Mouse (Mus musculus): ENCODE measurements around the gene Cdca5. TPM values are rescaled to one million over a fixed set of nuclear protein-coding genes. Genes with fewer than 3 reads are reported as not detected.
"Not testable (repeated sequence)": the region's sequence is repeated elsewhere in the genome, so short reads cannot be mapped to it uniquely, and the experiment has no call there.

The Cdca5 gene
- total RNA-seq (2015; ENCODE audit: low replicate concordance) (10.2 and 21.3 TPM in 2 replicates), total RNA-seq (2017; ENCODE audit: low replicate concordance) (8.1 and 11.6 TPM in 2 replicates)

DNA sequence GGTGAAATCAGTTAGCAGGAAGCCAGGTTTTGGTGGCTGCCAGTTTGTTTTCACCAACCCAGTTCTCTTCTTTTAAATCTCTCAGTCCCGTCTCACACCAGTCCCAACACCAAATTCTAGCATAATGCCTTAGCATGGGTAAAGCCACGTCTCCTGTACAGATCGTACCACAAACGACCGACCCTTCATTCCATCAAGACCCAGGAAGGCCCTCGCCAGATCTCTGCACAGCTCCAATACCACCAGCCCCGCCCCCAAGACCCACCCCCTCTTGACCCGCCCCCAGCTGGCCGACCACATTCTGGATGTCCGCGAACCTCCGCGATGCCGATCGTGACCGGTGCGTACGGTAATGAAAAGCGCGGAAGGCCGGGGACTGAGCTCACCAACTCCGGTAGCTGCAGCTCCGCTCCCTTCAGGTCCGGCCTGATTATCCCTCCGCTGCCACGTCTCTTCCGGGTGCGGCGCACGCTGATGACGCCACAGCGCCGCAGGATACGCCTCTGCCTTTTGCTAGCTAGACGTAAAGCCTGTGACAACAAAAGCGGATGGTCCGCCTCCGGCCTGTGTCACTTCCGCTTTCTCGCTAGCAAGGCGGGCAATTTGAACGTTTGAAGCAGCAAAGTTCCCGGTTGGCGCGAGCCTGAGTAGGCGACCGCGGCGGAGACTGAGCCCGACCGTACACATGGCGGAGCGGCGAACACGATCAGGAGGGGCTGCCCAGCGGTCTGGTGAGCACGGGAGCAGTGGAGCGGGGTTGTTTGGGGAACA is at the start of gene Cdca5, which contains the start of gene Zfpl1:
Gene Cdca5 (plus strand): TSS at position 506 of the 771 bp plus-strand sequence.
Gene Zfpl1 (minus strand): TSS at position 479 of the 771 bp plus-strand sequence.
- peak; percentile 88 for ATAC-seq (replicated peaks; ENCODE audit: low FRiP score, poor library complexity, severe bottlenecking)

DNA sequence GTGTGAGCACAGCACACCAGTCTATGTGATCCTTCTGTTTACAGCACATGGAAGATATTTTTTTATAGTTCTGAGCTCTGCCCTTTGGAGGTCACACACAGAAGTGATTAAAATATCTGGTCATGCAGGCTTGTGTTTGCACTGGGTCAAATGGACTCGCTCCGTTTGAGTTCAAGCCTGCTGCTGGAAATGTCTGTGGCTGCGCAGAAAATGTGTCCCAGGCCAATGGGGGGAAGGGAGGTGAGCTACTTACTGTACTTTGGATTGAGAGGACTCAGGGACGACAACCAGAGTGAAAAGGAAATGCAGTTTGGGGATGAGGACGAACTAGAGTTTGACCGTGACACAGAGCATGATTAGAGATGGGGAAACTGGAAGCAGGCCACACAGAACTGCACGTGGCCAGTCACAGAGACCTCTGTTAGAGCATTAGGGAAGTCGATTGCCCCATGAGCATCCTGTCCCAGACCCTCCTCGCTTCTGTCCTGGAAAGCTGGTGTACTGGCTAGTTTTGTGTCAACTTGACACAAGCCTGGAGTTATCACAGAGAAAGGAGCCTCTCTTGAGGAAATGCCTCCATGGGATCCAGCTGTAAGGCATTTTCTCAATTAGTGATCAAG is 48.7 kb upstream of the Cdca5 start:
- ATAC-seq (replicated peaks; ENCODE audit: low FRiP score, poor library complexity, severe bottlenecking) = no peak

DNA sequence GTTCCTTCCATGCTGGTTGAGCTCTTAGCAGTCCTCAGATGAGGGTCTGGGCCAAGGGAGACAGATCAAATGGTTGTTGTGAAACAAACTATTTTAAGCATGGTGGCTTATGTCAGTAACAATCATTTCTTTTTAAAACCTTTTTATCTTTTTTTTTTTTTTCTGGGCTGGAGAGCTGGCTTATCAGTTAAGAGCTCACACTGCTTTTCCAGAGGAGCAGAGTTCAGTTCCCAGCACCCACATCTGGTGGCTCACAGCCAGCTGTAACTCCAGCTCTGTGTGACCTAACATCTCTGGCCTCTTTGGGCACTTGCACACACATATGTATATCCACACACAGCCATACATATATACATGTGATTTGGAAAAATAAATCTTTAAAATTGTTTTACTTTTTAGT is 47.1 kb upstream of the Cdca5 start:
- no peak for ATAC-seq (replicated peaks; ENCODE audit: low FRiP score, poor library complexity, severe bottlenecking)

DNA sequence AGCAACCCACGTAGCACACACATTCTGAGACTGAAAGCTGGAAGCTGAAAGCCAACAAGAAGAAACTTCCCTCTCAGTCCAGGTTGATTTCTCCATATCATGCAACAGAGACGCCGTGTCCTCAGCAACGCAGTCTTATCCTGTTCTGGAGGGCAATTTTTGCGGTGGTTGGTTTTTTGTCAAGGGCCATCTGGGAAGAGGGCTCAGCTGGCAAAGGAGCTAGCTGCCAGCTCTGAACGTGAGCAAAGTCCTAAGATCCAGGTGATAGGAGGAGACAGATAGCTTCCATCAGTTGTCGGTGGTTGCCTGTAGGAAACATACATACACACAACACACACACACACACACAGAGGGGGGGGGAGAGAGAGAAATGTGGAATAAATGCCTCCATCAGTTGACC is 46.5 kb upstream of the Cdca5 start:
- no peak for ATAC-seq (replicated peaks; ENCODE audit: low FRiP score, poor library complexity, severe bottlenecking)

DNA sequence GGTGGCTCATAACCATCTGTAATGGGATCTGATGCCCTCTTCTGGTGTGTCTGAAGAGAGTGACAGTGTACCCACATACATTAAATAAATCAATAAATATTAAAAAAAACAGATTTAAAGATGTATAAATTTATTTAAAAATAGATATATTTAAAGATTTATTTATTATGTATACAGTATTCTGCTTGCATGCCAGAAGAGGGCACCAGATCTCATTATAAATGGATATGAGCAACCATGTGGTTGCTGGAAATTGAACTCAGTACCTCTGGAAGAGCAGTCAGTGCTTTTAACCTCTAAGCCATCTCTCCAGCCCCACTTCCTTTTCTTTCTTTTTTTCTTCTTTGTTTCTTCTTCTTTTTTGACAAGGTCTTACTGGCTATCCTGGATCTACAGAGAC is 44.8 kb upstream of the Cdca5 start:
- no peak for ATAC-seq (replicated peaks; ENCODE audit: low FRiP score, poor library complexity, severe bottlenecking)

DNA sequence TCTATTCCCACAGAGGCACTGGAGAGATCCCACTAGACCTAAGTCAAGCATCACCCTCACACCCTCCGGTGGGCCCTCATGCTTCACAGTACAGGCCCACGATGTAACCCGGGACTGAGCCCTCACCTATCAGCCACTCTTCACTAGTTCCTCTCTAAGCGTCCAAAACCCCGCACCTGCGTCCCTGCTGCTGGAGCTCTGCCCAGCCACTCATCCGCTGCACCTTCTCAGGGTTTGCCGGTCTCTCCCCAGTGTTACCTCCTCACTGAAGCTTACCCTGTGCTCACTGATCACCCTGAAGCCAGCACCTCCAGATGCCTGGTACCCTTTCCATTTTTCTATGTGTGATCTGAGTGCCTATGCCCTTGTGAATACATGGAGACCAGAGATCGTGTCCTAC is 42.5 kb upstream of the Cdca5 start:
- ATAC-seq (replicated peaks; ENCODE audit: low FRiP score, poor library complexity, severe bottlenecking) = no peak

DNA sequence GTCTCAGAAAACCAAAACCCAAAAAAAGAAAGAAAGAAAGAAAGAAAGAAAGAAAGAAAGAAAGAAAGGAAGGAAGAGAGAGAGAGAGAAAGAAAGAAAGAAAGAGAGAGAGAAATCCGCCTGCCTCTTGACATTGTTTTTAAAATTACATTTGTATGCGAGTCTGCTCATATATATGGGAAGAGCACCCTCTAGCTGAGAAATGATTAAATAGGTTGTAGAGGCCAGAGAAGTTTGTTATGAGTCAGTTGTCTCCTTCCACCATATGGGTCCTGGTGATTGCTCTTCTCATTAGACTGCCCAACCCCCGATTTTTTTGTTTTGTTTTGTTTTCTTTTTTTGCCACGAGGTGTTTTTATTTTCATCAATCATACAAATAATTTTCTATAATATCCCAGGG is 40.7 kb upstream of the Cdca5 start:
- not testable (repeated sequence) for ATAC-seq (replicated peaks; ENCODE audit: low FRiP score, poor library complexity, severe bottlenecking)

DNA sequence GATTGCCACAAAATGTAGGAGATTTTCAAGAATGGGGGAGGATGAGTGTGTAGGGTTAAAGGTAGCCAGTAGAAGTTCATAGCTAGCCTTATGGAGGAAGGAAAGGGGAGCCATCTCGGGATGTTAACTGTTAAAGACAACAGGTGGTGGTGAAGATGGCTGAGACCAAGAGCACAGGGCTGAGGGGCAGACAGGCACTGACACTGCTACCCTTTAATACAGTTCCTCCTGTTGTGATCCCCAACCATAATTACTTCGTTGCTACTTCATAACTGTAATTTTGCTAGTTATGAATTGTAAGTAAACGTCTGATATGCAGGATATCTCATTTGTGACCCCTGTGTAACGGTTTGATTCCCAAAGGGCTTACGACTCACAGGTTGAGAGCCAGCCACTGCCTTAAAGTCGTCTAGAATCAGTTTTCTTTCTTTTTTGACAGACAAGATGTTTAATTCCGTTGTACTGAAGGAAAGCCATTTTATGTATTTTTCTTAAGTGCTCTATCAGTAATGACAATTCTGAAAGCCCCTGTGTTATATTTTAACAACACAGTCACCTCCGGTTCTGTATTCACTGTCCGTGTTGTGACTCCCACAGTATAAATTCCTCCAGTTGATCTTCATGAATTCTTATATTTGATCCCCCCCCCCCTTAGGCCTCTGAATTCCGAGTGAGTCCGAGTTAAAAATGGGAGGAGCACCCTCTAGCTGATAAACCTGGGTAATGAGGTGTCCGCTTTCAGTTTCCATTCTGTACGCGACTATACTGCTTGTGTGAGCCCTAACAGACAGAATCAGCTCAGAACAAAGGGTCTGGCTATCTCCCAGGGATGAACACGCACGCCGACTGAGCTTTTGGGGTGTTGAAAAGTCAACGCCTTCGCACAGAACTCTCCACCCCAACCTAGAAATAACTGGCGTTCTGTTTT is 39.2 kb upstream of the Cdca5 start:
- ATAC-seq (replicated peaks; ENCODE audit: low FRiP score, poor library complexity, severe bottlenecking) = peak; percentile 67

DNA sequence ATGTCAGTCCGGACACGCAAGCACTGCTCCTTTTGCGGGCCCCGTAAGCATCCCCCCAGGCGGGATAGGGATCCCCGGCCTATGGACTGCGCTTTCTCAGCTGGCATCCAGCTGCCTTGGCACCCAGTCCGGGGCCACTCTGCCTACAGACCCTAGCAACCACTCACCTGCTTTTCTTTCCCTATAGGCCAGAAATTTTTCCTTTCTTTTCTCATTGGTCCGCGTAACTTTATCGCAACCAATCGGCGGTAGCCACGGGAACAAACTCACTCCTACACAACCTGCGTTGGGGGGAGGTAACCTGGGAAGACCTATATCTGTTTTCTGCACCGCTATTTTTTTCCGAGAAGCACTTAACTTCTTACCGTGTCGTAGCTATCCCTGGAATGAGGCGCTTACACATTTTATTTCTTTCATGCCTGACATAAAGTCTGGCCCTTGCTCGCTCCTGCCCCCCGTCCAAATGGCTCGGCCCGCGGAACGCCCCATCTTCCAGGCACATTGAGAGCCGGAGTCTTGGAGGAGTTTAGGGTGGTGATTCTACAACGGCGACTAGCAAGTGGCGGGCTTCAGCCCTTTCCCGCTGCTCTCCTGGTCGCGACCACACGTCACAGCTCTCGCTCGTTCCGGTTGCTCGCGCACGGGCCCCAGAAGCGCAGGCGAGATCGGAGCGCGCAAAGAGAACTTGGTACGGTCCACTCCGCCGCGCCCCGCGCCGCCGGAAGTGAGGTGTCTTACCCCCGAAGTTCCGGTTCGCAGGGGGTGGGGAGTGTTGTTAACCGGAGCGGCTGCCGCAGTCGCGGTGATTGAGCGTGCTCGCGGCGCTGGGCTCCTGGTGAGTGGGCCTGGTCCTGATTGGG is 38.3 kb upstream of the Cdca5 start, which contains the start of gene Syvn1:
Gene Syvn1 (plus strand): TSS at position 283 of the 860 bp plus-strand sequence.
- peak; percentile 85 for ATAC-seq (replicated peaks; ENCODE audit: low FRiP score, poor library complexity, severe bottlenecking)

DNA sequence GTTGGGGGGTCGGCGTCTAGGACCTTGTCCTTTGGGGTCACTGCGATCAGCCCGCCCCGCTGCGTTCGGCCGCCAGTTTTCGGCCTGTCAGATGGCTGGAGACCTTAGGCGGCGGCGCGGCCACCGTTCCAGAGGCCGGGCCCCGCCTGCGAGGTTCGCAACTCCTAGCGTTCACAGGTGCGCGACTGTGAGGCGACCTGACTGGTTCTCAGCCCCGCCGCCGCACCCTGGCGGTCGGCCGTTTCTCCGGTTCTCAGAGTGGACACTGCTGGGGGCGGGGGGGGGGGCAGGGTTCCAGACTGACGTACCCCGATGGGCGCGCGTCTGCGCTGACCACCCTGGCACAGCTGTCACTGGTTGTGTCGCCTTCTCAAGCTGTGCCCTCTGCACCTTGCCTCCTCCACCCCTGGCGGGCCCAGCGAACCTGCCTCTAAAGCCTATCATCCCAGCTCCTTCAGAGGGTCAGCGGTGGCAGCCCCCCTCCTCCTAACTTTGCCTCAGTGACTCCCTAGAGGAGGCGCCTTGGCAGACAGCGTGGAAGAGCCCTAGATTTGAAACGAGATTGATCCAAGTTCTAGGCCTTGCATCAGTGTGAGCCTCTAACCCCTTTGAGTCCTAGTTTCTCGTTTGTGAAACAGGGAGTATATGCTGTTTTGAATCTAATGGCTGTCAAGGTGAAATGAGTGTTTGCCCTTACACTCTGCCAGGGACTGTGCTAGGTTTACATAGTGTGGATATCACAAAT is 37.5 kb upstream of the Cdca5 start:
- ATAC-seq (replicated peaks; ENCODE audit: low FRiP score, poor library complexity, severe bottlenecking) = peak; percentile 18; the same call in 1 of the 2 replicates

DNA sequence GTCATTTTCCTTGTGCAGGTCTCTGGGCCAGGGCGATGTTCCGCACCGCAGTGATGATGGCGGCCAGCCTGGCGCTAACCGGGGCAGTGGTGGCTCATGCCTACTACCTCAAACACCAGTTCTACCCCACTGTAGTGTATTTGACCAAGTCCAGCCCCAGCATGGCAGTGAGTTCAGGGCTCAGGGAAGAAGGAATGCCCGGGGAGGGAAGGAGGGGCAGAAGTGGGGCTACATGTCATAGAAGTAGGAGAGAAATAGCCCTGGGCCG is 37.0 kb upstream of the Cdca5 start:
- ATAC-seq (replicated peaks; ENCODE audit: low FRiP score, poor library complexity, severe bottlenecking) = no peak

DNA sequence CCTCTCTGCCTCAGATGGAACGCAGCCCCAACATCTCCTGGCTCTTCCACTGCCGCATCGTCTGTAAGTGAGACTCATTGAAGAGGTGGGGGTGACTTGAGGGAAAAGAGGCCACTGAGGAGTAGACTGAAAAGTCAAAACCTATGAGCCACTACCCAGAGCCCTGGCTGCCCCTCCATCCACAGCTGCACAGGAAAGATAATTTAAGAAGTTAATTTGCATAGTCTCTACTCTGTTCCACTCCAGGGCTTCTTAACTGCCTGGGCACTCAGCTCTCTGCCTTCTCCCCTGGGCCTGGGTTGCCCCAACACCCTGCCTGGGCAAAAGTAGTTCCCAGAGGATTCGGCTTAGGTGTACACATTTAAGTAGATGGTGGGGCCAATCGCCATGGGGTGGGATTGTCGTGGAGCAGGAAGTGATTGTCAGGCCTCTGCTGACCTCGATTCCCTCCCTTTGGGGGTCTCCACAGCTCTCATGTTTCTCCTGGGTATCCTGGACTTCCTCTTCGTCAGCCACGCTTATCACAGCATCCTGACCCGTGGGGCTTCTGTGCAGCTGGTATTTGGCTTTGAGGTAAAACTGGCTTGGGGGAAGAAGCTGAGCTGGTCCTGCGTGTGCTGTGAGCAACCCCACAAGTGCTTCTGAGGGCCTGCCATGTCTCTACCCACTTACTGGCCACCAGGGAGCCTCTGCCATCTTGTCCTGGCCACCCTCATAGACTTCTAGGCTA is 35.9 kb upstream of the Cdca5 start:
- no peak for ATAC-seq (replicated peaks; ENCODE audit: low FRiP score, poor library complexity, severe bottlenecking)

DNA sequence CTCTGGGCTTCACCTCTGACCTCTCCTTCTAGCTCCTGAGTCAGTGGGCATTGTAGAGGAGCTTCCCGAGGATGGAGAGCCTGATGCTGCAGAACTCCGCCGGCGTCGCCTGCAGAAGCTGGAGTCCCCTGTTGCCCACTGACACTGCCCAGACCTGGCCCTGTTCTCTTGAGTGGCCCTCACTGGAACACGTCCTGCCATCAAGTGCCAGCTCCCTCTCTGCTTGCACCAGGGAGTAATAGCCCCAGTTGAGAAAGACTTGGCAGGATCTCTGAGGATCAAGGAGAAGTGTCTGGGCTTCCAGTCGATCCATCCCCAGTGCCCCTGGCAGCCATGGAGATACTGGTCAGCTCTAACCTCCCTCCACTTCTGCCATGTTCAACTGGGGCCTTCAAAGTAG is 32.3 kb upstream of the Cdca5 start:
- ATAC-seq (replicated peaks; ENCODE audit: low FRiP score, poor library complexity, severe bottlenecking) = no peak

DNA sequence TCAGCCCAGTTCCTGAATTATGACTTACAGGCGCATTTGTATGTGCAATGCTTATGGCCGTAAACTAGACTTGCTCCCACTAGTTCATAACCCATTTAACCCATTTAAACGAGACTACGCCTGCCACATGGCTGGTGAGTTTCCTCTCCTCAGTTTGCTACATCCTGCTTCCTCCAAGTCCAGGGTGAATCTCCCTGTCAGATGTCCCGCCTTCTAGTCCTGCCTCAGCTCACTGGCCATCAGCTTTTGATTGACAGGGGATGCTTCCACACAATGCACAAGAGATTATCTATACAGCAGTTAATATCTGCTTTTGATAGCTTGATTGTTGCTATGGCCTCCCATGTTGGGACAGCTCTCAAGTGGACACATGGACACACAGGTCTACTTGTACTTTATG is 30.5 kb upstream of the Cdca5 start:
- ATAC-seq (replicated peaks; ENCODE audit: low FRiP score, poor library complexity, severe bottlenecking) = no peak

DNA sequence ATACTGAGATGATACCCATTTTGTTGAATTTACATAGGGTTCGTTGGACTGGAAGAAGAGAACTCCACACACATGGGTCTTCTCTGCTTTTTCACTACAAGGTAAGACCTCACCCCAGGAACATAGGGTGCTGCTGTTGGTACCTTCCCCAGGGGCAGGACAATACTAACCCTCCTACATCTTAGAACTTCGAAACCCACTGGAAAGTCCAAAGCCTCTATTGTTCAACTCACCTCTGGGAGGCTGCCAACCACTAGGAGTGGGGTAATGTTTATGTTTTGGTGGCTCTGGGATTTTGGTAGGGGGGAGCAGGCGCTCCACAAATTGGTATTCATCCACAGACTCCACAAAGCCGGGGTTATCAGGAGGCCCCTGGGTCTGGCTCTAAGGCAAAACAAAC is 28.1 kb upstream of the Cdca5 start:
- ATAC-seq (replicated peaks; ENCODE audit: low FRiP score, poor library complexity, severe bottlenecking) = no peak

DNA sequence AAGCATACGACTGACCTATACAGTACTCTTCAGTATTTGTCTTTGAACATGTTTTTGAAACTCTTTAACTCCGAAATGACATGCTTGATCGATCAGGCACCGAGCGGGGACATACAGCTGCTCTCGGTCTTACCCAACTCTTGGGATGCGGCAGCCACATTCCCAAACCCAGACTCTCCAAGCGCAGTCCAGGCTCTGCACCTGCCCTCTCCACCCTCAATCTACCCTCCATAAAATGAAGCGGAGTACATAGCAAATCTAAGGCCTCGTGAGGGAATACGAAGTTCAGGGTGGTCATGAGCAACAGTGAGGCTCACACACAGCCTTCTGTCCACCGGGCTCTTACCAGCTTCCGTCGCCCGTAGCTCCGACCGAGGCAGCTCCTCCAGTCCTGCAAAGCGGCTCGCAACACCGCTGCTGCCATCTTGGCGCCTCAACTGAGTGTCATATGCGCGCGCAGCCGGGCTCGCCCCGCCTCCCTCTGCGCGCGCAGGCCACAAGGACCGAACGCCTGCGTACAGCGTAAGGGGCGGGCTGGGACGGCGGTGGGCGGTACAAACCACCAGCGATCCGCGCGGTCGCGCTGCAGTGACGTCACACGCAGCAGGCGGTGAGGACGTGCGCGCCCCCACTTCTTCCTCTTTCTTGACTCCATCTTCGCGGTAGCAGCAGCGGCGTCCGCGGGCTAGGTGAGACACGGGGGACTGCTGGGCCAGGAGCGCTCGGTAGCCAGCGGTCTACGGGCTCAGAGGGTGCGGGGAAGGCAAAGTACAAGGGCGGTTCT is 27.3 kb upstream of the Cdca5 start, which contains the start of the genes Mrpl49 and Fau:
Gene Mrpl49 (minus strand): TSS at position 473 of the 784 bp plus-strand sequence.
Gene Fau (plus strand): TSS at position 532 of the 784 bp plus-strand sequence.
- peak; percentile 77 for ATAC-seq (replicated peaks; ENCODE audit: low FRiP score, poor library complexity, severe bottlenecking)

DNA sequence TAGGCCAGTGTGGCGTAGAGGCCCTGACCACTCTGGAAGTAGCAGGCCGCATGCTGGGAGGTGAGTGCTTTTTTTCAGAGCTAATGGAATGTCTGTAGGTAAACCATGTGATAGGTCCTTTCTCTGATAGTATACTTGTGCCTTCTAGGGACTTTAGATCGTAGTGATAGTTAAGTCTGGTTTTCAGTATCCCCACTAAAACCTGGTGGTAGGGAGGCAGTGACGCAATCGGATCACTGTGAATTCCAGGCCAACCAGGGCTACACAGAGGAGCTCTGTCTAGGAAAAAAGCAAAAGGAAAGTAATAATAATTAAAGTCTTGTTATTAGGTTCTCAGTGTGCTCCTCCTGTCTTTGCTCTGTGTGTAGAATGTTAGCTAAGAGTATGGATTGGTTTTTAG is 26.3 kb upstream of the Cdca5 start:
- no peak for ATAC-seq (replicated peaks; ENCODE audit: low FRiP score, poor library complexity, severe bottlenecking)

Data from erythroblast, adult 5-6 weeks (primary cell).